Mouse (Mus musculus) testis, adult 2 months (tissue): ENCODE measurements around the gene Ppme1. TPM values are rescaled to one million over a fixed set of nuclear protein-coding genes. Genes with fewer than 3 reads are reported as not detected.
A peak's percentile ranks its signal among the peaks of the same experiment; 100 is the strongest.

ENCODE experiments used
- H3K27ac ChIP-seq: fragments of 200-500 bp; 2 replicates; pipeline ENCODE4 v1.5.1; 2012; ENCODE audit warnings: low read depth, low read length; ENCODE audit not compliant: control insufficient read depth, insufficient read depth
- H3K27me3 ChIP-seq: fragments of 200-500 bp; 2 replicates; pipeline ENCODE4 v1.6.1; 2012; ENCODE audit warnings: mild to moderate bottlenecking, low read length, moderate library complexity; ENCODE audit not compliant: control insufficient read depth, insufficient read depth
- H3K36me3 ChIP-seq: fragments of 200-500 bp; 2 replicates; pipeline ENCODE4 v1.6.1; 2012; ENCODE audit warnings: mild to moderate bottlenecking, low read length; ENCODE audit not compliant: control insufficient read depth, insufficient read depth
- H3K4me1 ChIP-seq: fragments of 200-500 bp; 2 replicates; pipeline ENCODE4 v1.6.1; 2012; ENCODE audit warnings: low read length; ENCODE audit not compliant: control insufficient read depth, insufficient read depth
- H3K4me3 ChIP-seq: fragments of 200-500 bp; 2 replicates; pipeline ENCODE4 v1.5.1; 2012; ENCODE audit warnings: low read depth, mild to moderate bottlenecking, low read length, moderate library complexity, mixed read lengths; ENCODE audit not compliant: control insufficient read depth
- CTCF ChIP-seq: fragments of 200-500 bp; IDR thresholded peaks from 2 replicates; pipeline ENCODE4 v1.5.1; 2012; ENCODE audit warnings: low read depth, mild to moderate bottlenecking, inconsistent platforms, low read length, moderate library complexity; ENCODE audit not compliant: control insufficient read depth, insufficient read depth, insufficient replicate concordance
- POLR2A ChIP-seq: fragments of 200-500 bp; IDR thresholded peaks from 2 replicates; pipeline ENCODE4 v1.6.1; 2012; ENCODE audit warnings: low read depth, mild to moderate bottlenecking, inconsistent platforms, low read length, moderate library complexity; ENCODE audit not compliant: control insufficient read depth
- polyA plus RNA-seq: library from polyadenylated mRNA; depleted of rRNA; stranded (reverse); fragments of >200 nt; gene quantifications from 2 replicates; pipeline ENCODE4 v1.2.3, GENCODE M21; 2012; rRNA removed

The Ppme1 gene
- polyA plus RNA-seq, 1 experiment, result 138 TPM

DNA sequence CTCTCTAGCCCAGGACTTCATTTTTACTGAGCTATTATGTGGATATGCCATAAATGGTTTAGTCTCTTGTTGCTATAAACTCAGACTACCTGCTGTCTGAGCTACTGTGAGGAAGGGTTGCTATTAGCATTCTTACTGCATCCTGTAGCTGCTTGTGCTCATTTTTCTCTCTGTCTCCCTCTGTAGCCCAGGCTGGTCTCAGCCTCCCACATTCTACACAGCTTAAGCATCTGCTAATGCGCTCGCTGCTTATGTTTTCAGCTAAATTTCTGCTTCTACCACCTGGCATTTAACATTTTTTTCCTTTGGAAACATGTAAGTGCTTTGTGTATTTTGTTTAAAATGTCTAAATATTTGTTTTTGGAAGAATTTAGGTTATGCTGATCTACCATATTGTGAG is 76.4 kb downstream of the Ppme1 start:
- TF ChIP-seq POLR2A (no peak), CTCF (no peak)
- H3K36me3 ChIP-seq, result no peaks in the 10 kb centered on the region
- H3K27ac ChIP-seq, result no peak overlapping the region
- no peaks in the 10 kb centered on the region for H3K27me3 ChIP-seq
- H3K4me3 ChIP-seq, result no peak overlapping the region
- H3K4me1 ChIP-seq, result no peaks in the 10 kb centered on the region

DNA sequence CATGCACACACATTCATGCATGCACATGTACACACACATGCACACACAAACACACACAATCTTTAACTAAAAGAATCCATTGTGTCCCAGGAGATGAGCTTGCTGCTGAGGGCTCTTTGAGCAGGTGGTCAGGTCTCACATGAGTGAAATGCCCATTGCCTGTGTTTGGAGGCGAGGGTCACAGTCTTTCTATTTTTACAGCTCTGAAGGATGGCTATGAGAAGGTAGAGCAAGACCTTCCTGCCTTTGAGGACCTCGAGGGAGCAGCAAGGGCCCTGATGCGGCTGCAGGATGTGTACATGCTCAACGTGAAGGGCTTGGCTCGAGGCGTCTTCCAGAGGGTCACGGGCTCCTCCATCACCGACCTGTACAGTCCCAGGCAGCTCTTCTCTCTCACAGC is 78.6 kb downstream of the Ppme1 start:
- no peaks in the 10 kb centered on the region for H3K27me3 ChIP-seq
- H3K4me3 ChIP-seq, result no peak overlapping the region
- TF ChIP-seq CTCF, result no peak
- TF ChIP-seq POLR2A, result no peak
- H3K4me1 ChIP-seq, result peaks cover 5% of the 10 kb centered on the region
- no peak overlapping the region for H3K27ac ChIP-seq
- H3K36me3 ChIP-seq, result no peaks in the 10 kb centered on the region

DNA sequence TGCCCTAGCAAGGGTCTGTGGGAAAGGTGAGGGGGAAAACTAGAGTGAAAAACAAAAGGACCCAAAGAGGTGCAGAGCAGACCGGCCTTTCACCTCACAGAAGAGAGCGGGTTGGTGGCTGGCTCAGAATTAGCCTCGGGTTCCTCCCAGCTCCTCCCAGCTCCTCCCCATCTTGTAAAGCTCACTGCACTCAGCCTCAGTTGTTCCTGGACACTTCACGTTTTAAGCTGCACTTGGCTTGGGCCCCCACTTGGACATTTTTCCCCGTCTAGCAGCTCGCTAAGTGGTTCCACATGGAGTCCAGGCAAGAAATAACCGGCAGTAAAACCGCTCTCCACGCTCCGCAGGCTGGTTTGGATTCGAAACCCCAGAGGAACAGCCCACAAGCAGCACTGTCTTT is 83.5 kb downstream of the Ppme1 start:
- no peaks in the 10 kb centered on the region for H3K27me3 ChIP-seq
- TF ChIP-seq CTCF, result no peak
- no peak for TF ChIP-seq POLR2A
- no peak overlapping the region for H3K27ac ChIP-seq
- H3K36me3 ChIP-seq, result no peaks in the 10 kb centered on the region
- H3K4me3 ChIP-seq, result peak overlapping the region; percentile 4; the same call in 1 of the 2 replicates
- peaks cover 17% of the 10 kb centered on the region for H3K4me1 ChIP-seq

DNA sequence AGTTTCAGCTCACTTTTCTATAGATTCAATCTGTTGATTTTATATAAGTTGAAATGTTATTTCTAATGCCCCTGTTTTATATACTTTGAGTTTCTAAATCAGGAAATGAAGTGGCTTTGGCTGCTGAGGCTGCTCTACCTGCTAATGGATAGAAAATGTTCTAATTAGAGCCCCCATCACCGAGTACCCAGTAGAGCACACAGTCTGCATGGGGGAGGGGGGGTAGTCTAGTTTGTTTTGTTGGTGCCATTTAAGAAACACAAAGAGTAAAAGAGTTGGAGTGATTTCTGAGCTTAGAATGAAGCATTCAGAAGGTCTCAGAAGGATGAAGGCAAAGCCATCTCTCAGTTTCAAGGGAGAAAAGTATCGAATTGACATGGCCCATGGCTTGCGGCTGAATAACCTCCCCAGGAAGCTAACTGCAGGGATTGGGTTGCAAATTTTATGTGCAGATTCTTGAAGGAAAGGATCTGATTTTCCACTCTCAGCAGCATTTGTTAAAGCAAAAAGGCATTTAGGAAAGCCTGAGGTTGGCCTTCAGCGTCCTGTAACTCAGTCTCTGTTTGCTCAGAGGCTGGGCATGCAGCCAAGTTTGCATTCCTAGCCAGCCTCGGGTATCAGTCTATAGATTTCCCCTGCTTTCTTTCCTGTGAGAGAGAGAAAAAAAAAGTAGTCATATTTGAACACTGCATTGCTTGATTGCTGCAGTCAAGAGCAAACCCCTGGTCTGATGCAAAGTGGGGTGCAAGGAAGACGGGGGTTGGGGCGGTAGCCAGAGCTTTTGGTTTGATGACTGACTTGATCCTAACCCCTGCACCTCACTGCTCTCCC is 84.1 kb downstream of the Ppme1 start:
- H3K27me3 ChIP-seq, result no peaks in the 10 kb centered on the region

DNA sequence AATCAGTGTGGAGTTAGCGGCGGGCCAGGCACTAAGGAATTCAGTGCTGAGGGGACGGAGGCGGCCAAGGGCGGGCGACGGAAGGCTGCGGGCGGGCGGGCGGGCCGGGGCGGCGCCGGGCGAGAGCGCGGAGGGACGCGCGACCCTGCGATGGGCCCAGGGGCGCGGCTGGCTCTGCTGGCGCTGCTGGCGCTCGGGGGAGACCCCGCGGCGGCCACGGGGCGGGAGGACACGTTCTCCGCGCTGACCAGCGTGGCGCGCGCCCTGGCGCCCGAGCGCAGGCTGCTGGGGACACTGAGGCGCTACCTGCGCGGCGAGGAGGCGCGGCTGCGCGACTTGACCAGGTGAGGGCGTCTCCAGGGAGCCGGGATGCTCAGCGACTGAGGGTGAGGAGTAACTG is 86.7 kb downstream of the Ppme1 start, which contains the start of gene P4ha3:
Gene P4ha3 (plus strand): TSS at position 138 of the 400 bp plus-strand sequence.
- Histone ChIP-seq H3K4me3 (peak within 1 kb of the TSS; percentile 48), H3K36me3 (no peaks in the 10 kb centered on the region), H3K27ac (no peak within 1 kb of the TSS), H3K27me3 (no peaks in the 10 kb centered on the region), H3K4me1 (peaks cover 17% of the 10 kb centered on the region)
- no peak for TF ChIP-seq CTCF

More for the DNA sequence above, 84.1 kb downstream of the Ppme1 start:
- H3K4me3 ChIP-seq, result no peak overlapping the region
- no peaks in the 10 kb centered on the region for H3K36me3 ChIP-seq
- no peak overlapping the region for H3K27ac ChIP-seq
- TF ChIP-seq POLR2A (no peak), CTCF (no peak)
- H3K4me1 ChIP-seq, result peaks cover 17% of the 10 kb centered on the region

DNA sequence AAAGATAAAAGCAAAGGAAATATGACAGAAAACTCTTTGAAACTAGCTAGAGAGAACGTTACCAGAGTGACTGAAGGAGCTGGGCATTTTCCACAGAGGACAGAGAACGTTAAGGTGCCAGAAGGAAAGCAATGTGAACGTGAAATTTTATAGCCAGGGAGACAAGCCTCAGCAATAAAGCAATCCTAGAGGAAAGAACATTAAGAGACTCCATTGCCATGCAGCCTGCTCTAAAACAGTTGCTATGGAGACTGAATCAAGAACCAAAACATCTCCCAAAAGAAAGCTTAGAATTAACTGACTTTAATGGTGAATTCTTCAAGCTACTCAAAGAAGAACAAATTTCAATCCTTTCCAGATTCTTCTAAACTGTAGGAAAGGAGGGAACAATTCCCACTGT is 88.8 kb downstream of the Ppme1 start:
- Histone ChIP-seq H3K4me1 (peaks cover 9% of the 10 kb centered on the region), H3K27me3 (no peaks in the 10 kb centered on the region), H3K27ac (no peak overlapping the region), H3K36me3 (no peaks in the 10 kb centered on the region), H3K4me3 (no peak overlapping the region)
- TF ChIP-seq POLR2A (no peak), CTCF (no peak)

DNA sequence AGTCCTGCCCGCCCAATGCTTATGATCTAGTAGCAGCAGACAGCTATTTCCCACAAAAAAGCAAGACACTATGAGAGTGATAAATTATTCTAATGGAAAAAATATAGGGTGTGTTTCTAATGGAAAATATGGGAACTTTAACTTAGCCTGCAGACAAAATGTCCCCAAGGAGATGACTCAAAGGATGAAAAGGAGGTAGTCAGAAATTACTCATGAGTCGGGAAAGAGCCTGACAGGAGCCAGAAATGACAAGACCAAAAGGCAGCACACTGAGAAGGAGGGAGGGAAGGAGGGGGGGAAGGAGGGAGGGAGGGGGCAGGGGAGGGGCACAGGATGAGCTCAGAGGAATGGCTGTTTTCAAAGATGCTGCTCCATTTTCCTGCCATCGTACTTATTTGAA is 90.5 kb downstream of the Ppme1 start:
- peaks cover 9% of the 10 kb centered on the region for H3K4me1 ChIP-seq
- no peak overlapping the region for H3K27ac ChIP-seq
- H3K27me3 ChIP-seq, result no peaks in the 10 kb centered on the region
- TF ChIP-seq POLR2A, result no peak
- no peak for TF ChIP-seq CTCF
- no peaks in the 10 kb centered on the region for H3K36me3 ChIP-seq
- H3K4me3 ChIP-seq, result no peak overlapping the region

DNA sequence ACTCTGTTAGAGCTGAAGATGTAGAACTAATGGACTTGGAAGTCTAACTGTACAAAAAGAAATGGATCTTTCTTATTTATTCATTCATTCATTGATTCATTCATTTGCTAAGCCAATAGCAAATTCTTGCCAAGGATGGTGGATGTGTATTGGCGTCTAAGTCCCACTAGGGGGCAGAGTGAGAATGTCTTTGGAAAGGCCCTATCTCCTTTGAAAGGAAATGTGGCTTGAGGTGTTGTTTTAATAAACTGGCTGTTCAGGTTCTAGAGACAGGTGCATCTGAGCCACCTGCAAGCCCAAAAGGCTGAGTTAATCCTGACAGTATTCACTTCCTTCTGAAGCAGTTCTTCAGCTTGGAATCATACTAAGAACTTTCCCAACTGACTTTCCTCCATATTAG is 92.3 kb downstream of the Ppme1 start:
- no peak overlapping the region for H3K4me3 ChIP-seq
- no peaks in the 10 kb centered on the region for H3K27me3 ChIP-seq
- no peaks in the 10 kb centered on the region for H3K36me3 ChIP-seq
- H3K27ac ChIP-seq, result no peak overlapping the region
- H3K4me1 ChIP-seq, result no peaks in the 10 kb centered on the region; the same call in 1 of the 2 replicates
- TF ChIP-seq CTCF (peak; percentile 11; the same call in 1 of the 2 replicates), POLR2A (no peak)

Other genes with a start within 250 kb of the Ppme1 start
- 2.2 TPM in 2 replicates for gene Lipt2, start 213.0 kb downstream of the Ppme1 start, polyA plus RNA-seq
- 193 and 197 TPM in 2 replicates for gene Kcne3, start 195.8 kb downstream of the Ppme1 start, polyA plus RNA-seq
- gene Pgm2l1, start 144.9 kb downstream of the Ppme1 start, polyA plus RNA-seq, result 5.3 and 6.5 TPM in 2 replicates
- gene P4ha3, start 86.8 kb downstream of the Ppme1 start, polyA plus RNA-seq, result 0.23 and 1.4 TPM in 2 replicates
- gene C2cd3, start 74 bp downstream of the Ppme1 start, polyA plus RNA-seq, result 39.7 and 41.8 TPM in 2 replicates
- gene Ucp3, start 100.7 kb upstream of the Ppme1 start, polyA plus RNA-seq, result 0.73 and 1.2 TPM in 2 replicates
- 42.2 and 53.2 TPM in 2 replicates for gene Ucp2, start 121.0 kb upstream of the Ppme1 start, polyA plus RNA-seq
- gene Dnajb13, start 142.7 kb upstream of the Ppme1 start, polyA plus RNA-seq, result 528 and 538 TPM in 2 replicates
- 29.5 and 29.6 TPM in 2 replicates for gene Coa4, start 164.8 kb upstream of the Ppme1 start, polyA plus RNA-seq
- gene Rab6a, start 235.1 kb upstream of the Ppme1 start, polyA plus RNA-seq, result 17.1 and 17.2 TPM in 2 replicates
- gene Mrpl48, start 236.0 kb upstream of the Ppme1 start, polyA plus RNA-seq, result 19.2 and 20.6 TPM in 2 replicates